Mouse (Mus musculus) ES-Bruce4 (cell line): ENCODE data around the gene Foxo1.

Experiments used
- CTCF ChIP-seq: IDR thresholded peaks from one replicate; pipeline ENCODE4 v1.8.1; 2011; ENCODE audit warnings: low read depth, low read length
- POLR2A ChIP-seq: IDR thresholded peaks from one replicate; pipeline ENCODE4 v1.8.1; 2011; ENCODE audit warnings: low read length; ENCODE audit not compliant: insufficient read depth

DNA sequence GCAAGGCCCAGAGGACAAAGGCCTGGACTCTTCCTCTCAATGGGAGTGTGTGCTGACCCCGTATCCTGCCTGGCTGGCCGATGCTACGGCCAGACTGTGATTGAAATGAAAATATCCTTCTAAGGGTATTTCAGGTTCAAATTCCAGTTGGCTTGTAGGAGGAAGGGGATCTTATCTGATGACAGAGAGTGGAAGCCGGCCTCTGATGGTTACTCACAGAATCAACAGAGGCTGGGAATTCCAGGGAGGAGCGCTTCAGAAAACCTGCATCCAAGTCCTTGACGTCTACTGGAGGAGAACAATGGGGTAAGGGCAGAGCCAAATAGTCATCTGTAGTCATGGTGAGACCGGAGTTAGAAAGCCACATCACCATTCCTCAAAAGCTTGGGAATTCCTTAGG lies 115.2 kb downstream of the Foxo1 start:
- TF ChIP-seq CTCF = no peak
- TF ChIP-seq POLR2A = no peak
